Mouse (Mus musculus): ENCODE results near the gene Actn2. TPM values are rescaled to one million over a fixed set of nuclear protein-coding genes. Genes with fewer than 3 reads are reported as not detected.

Actn2 gene
- 35.7 and 36.2 TPM in 2 replicates for polyA plus RNA-seq (2012; rRNA removed)

GRCm38 (mm10) chr13:12340183-12340975 is at the start of gene Actn2:
TSS of gene Actn2 (minus strand) at chr13:12340760.

GRCm38 (mm10) chr13:12257391-12258380 is 82.9 kb downstream of the Actn2 start, which contains the start of gene Mtr:
TSS of gene Mtr (minus strand) at chr13:12258113.

Other genes with a start within 250 kb of the Actn2 start
- 0.18 and 0.31 TPM in 2 replicates for gene Ryr2, start 233.8 kb downstream of the Actn2 start, polyA plus RNA-seq (2012; rRNA removed)
- gene Mtr, start 82.6 kb downstream of the Actn2 start, polyA plus RNA-seq (2012; rRNA removed), result 0.51 and 1.0 TPM in 2 replicates
- 4.9 and 6.1 TPM in 2 replicates for gene Heatr1, start 54.3 kb upstream of the Actn2 start, polyA plus RNA-seq (2012; rRNA removed)
- gene Lgals8, start 124.2 kb upstream of the Actn2 start, polyA plus RNA-seq (2012; rRNA removed), result 4.9 and 6.4 TPM in 2 replicates
- 0.12 and 0.30 TPM in 2 replicates for gene Edaradd, start 179.7 kb upstream of the Actn2 start, polyA plus RNA-seq (2012; rRNA removed)
- 4.6 and 6.7 TPM in 2 replicates for gene Ero1lb, start 225.1 kb upstream of the Actn2 start, polyA plus RNA-seq (2012; rRNA removed)

Data from stomach, adult 2 months (tissue).